Mouse (Mus musculus) ES-Bruce4 (cell line): ENCODE measurements around the gene Lmln.

Experiments used
- CTCF ChIP-seq: IDR thresholded peaks from one replicate; pipeline ENCODE4 v1.8.1; 2011; ENCODE audit warnings: low read depth, low read length
- EP300 ChIP-seq: IDR thresholded peaks from 2 replicates; pipeline ENCODE4 v1.6.1; 2011; ENCODE audit warnings: low read depth, low read length; ENCODE audit not compliant: insufficient read depth
- POLR2A ChIP-seq: IDR thresholded peaks from one replicate; pipeline ENCODE4 v1.8.1; 2011; ENCODE audit warnings: low read length; ENCODE audit not compliant: insufficient read depth

GRCm38 (mm10) chr16:33062024-33062681 is at the start of gene Lmln:
- no peak for TF ChIP-seq POLR2A
- no peak for TF ChIP-seq CTCF
- no peak for TF ChIP-seq EP300
